Comparison of ENCODE assay signal across 8 mouse cellular contexts in the genomic region with DNA sequence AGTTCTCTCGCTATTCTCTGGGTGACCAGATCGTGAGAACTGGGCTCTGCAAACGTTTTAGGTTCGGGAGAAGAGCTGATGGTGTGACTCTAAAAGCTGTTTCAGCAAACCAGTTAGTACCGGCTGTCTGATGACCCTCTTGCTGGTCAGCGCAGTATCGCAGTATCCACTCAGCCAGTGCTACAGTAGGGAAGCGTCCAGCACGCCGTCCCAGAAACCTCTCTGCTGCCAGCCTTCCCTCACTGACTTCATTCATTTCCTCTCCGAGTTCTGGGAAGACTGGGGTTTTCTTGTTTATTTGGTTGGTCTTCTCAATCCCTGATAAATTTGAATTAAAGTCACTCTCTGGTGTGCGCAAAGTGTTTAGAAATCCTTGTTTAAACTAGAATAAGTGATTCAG. TPM values are rescaled to one million over a fixed set of nuclear protein-coding genes. Genes with fewer than 3 reads are reported as not detected.
A peak's percentile ranks its signal among the peaks of the same experiment; 100 is the strongest.
DNase-seq lines count a peak whose midpoint lies in the region; ATAC-seq and TF ChIP-seq lines count a peak whose summit lies in the region.

No protein-coding gene starts in this region.

- no peak for ATAC-seq in forebrain, embryonic 11.5 days (replicated peaks; ENCODE audit: low FRiP score)
- no peak for ATAC-seq in forebrain, embryonic 15.5 days (replicated peaks)
- no peak for ATAC-seq in embryonic facial prominence, embryonic 14.5 days (ENCODE audit: low read depth)
- ATAC-seq in hindbrain, embryonic 13.5 days (ENCODE audit: low FRiP score), result no peak
- ATAC-seq in lung, postnatal 0 days, result peak; percentile 72

- WGBS in forebrain, embryonic 11.5 days, result 70% methylated on average over 12 of the region's 12 CpGs
- WGBS in forebrain, embryonic 15.5 days, result 69% methylated on average over 12 of the region's 12 CpGs
- 44% methylated on average over 12 of the region's 12 CpGs for WGBS in embryonic facial prominence, embryonic 14.5 days
- WGBS in hindbrain, embryonic 13.5 days, result 51% methylated on average over 12 of the region's 12 CpGs
- 35% methylated on average over 12 of the region's 12 CpGs for WGBS in lung, postnatal 0 days

- no peaks in the 10 kb centered on the region for H3K36me3 ChIP-seq in forebrain, embryonic 11.5 days (ENCODE audit: control insufficient read depth, insufficient read depth, low read length)
- no peaks in the 10 kb centered on the region for H3K36me3 ChIP-seq in forebrain, embryonic 15.5 days
- H3K36me3 ChIP-seq in embryonic facial prominence, embryonic 14.5 days (ENCODE audit: control insufficient read depth, insufficient read depth, low read length), result no peaks in the 10 kb centered on the region
- H3K36me3 ChIP-seq in hindbrain, embryonic 13.5 days, result no peaks in the 10 kb centered on the region
- no peaks in the 10 kb centered on the region for H3K36me3 ChIP-seq in lung, postnatal 0 days (ENCODE audit: insufficient read depth, low read length)

- peak overlapping the region; percentile 13; the same call in 1 of the 2 replicates for H3K9ac ChIP-seq in forebrain, embryonic 11.5 days (ENCODE audit: low read length)
- H3K9ac ChIP-seq in forebrain, embryonic 15.5 days (replicated peaks), result no peak overlapping the region
- 0 out of 2 replicates have a peak overlapping the region, but pooled peaks have one; percentile 2 for H3K9ac ChIP-seq in embryonic facial prominence, embryonic 14.5 days (ENCODE audit: low read depth, low read length)
- no peak overlapping the region for H3K9ac ChIP-seq in hindbrain, embryonic 13.5 days
- no peak overlapping the region for H3K9ac ChIP-seq in lung, postnatal 0 days (replicated peaks; ENCODE audit: low read depth)

- no peaks in the 10 kb centered on the region for H3K9me3 ChIP-seq in forebrain, embryonic 11.5 days (ENCODE audit: control insufficient read depth, low read length)
- no peaks in the 10 kb centered on the region for H3K9me3 ChIP-seq in forebrain, embryonic 15.5 days
- H3K9me3 ChIP-seq in embryonic facial prominence, embryonic 14.5 days (ENCODE audit: control insufficient read depth, low read length), result 0 out of 2 replicates have a peak, but pooled peaks cover 5% of the 10 kb centered on the region
- no peaks in the 10 kb centered on the region for H3K9me3 ChIP-seq in hindbrain, embryonic 13.5 days
- no peaks in the 10 kb centered on the region for H3K9me3 ChIP-seq in lung, postnatal 0 days (ENCODE audit: low read length)

- TF ChIP-seq CTCF in lung, postnatal 0 days (IDR thresholded peaks at IDR 0.05), result no peak

- TF ChIP-seq EP300 in lung, postnatal 0 days (IDR thresholded peaks at IDR 0.05), result no peak

- H3K4me1 ChIP-seq in forebrain, embryonic 11.5 days (replicated peaks; ENCODE audit: control insufficient read depth, insufficient read depth, low read length), result peaks cover 8% of the 10 kb centered on the region; the same call in 1 of the 2 replicates
- peaks cover 16% of the 10 kb centered on the region for H3K4me1 ChIP-seq in forebrain, embryonic 15.5 days
- peaks cover 29% of the 10 kb centered on the region for H3K4me1 ChIP-seq in embryonic facial prominence, embryonic 14.5 days (ENCODE audit: control insufficient read depth, insufficient read depth, low read length)
- peaks cover 21% of the 10 kb centered on the region for H3K4me1 ChIP-seq in hindbrain, embryonic 13.5 days (replicated peaks)
- H3K4me1 ChIP-seq in lung, postnatal 0 days (ENCODE audit: insufficient read depth, low read depth, low read length), result peaks cover 16% of the 10 kb centered on the region; the same call in 1 of the 2 replicates

- no peak overlapping the region for H3K4me3 ChIP-seq in forebrain, embryonic 11.5 days (ENCODE audit: low read depth, low read length)
- H3K4me3 ChIP-seq in forebrain, embryonic 15.5 days, result no peak overlapping the region
- no peak overlapping the region for H3K4me3 ChIP-seq in embryonic facial prominence, embryonic 14.5 days (ENCODE audit: low read depth, low read length)
- H3K4me3 ChIP-seq in hindbrain, embryonic 13.5 days, result no peak overlapping the region
- peak overlapping the region; percentile 21 for H3K4me3 ChIP-seq in lung, postnatal 0 days (ENCODE audit: low read depth, low read length)

- H3K27ac ChIP-seq in forebrain, embryonic 11.5 days (ENCODE audit: low read depth, low read length), result 0 out of 2 replicates have a peak overlapping the region, but pooled peaks have one; percentile 41
- no peak overlapping the region for H3K27ac ChIP-seq in forebrain, embryonic 15.5 days (replicated peaks)
- peak overlapping the region; percentile 73 for H3K27ac ChIP-seq in embryonic facial prominence, embryonic 14.5 days (replicated peaks; ENCODE audit: low read depth, low read length)
- H3K27ac ChIP-seq in hindbrain, embryonic 13.5 days, result 0 out of 2 replicates have a peak overlapping the region, but pooled peaks have one; percentile 53
- peak overlapping the region; percentile 70 for H3K27ac ChIP-seq in lung, postnatal 0 days (ENCODE audit: low read length)

- H3K4me2 ChIP-seq in forebrain, embryonic 11.5 days (ENCODE audit: low read depth, low read length, severe bottlenecking), result 0 out of 2 replicates have a peak overlapping the region, but pooled peaks have one; percentile 21
- H3K4me2 ChIP-seq in forebrain, embryonic 15.5 days (replicated peaks), result no peak overlapping the region
- peak overlapping the region; percentile 40; the same call in 1 of the 2 replicates for H3K4me2 ChIP-seq in embryonic facial prominence, embryonic 14.5 days (ENCODE audit: low read depth, low read length)
- H3K4me2 ChIP-seq in hindbrain, embryonic 13.5 days, result peak overlapping the region; percentile 22; the same call in 1 of the 2 replicates
- H3K4me2 ChIP-seq in lung, postnatal 0 days (replicated peaks; ENCODE audit: low read depth, low read length), result peak overlapping the region; percentile 45

- no peaks in the 10 kb centered on the region for H3K27me3 ChIP-seq in forebrain, embryonic 11.5 days (ENCODE audit: control insufficient read depth, insufficient read depth, low read length)
- no peaks in the 10 kb centered on the region for H3K27me3 ChIP-seq in forebrain, embryonic 15.5 days
- H3K27me3 ChIP-seq in embryonic facial prominence, embryonic 14.5 days (replicated peaks; ENCODE audit: control insufficient read depth, insufficient read depth, low read length), result no peaks in the 10 kb centered on the region
- H3K27me3 ChIP-seq in hindbrain, embryonic 13.5 days, result no peaks in the 10 kb centered on the region
- no peaks in the 10 kb centered on the region for H3K27me3 ChIP-seq in lung, postnatal 0 days (replicated peaks; ENCODE audit: insufficient read depth, low read length)

- DNase-seq in forebrain, embryonic 11.5 days (ENCODE audit: low spot score), result no peak
- no peak for DNase-seq in embryonic facial prominence, embryonic 14.5 days (ENCODE audit: low spot score)
- no peak for DNase-seq in lung, postnatal 0 days (ENCODE audit: low spot score)
- DNase-seq in left cerebral cortex, adult 18-20 months (ENCODE audit: low spot score in 2 of 2), result no peak
- DNase-seq in frontal cortex, postnatal 14 days (ENCODE audit: low spot score in 2 of 2), result no peak
- no peak for DNase-seq in retina, postnatal 1 day

RNA-seq across cellular contexts. Expression of a gene that starts 46.8 kb away (rescaled TPM):
- polyA plus RNA-seq in forebrain, embryonic 11.5 days (2014; fragmentation: Nextera tagmentation; extraction: Ambion mirVana), result 150 and 168 TPM in 2 replicates
- polyA plus RNA-seq in forebrain, embryonic 15.5 days (2015; fragmentation: Nextera tagmentation; extraction: Ambion mirVana), result 130 and 136 TPM in 2 replicates
- 148 and 169 TPM in 2 replicates for polyA plus RNA-seq in embryonic facial prominence, embryonic 14.5 days (2014; fragmentation: Nextera tagmentation; extraction: Ambion mirVana)
- 132 and 138 TPM in 2 replicates for polyA plus RNA-seq in hindbrain, embryonic 13.5 days (2015; fragmentation: Nextera tagmentation; extraction: Ambion mirVana)
- 109 and 112 TPM in 2 replicates for polyA plus RNA-seq in lung, postnatal 0 days (2015; fragmentation: Nextera tagmentation; extraction: Ambion mirVana)
- total RNA-seq in left cerebral cortex, adult 18-20 months (2021), result 10 to 100 TPM; 60.4 to 65.1 TPM

RNA-seq across cellular contexts. Expression of a gene that starts 53.4 kb away (rescaled TPM):
- polyA plus RNA-seq in forebrain, embryonic 11.5 days (2014; fragmentation: Nextera tagmentation; extraction: Ambion mirVana), result 59.3 and 61.5 TPM in 2 replicates
- 29.9 and 31.5 TPM in 2 replicates for polyA plus RNA-seq in forebrain, embryonic 15.5 days (2015; fragmentation: Nextera tagmentation; extraction: Ambion mirVana)
- 76.2 and 89.1 TPM in 2 replicates for polyA plus RNA-seq in embryonic facial prominence, embryonic 14.5 days (2014; fragmentation: Nextera tagmentation; extraction: Ambion mirVana)
- polyA plus RNA-seq in hindbrain, embryonic 13.5 days (2015; fragmentation: Nextera tagmentation; extraction: Ambion mirVana), result 35.8 and 35.9 TPM in 2 replicates
- 92.9 and 100 TPM in 2 replicates for polyA plus RNA-seq in lung, postnatal 0 days (2015; fragmentation: Nextera tagmentation; extraction: Ambion mirVana)
- total RNA-seq in left cerebral cortex, adult 18-20 months (2021), result 10 to 100 TPM; 82.9 to 85.7 TPM

Comparison
In these comparisons a context has a peak if more than half of its experiments do, and no peak if none do; other contexts are left out.
1. H3K9ac ChIP-seq: peak in forebrain, embryonic 11.5 days (single experiment) and embryonic facial prominence, embryonic 14.5 days (single experiment); none in forebrain, embryonic 15.5 days (single experiment), hindbrain, embryonic 13.5 days (single experiment) and lung, postnatal 0 days (single experiment).